Mouse (Mus musculus): ENCODE data around the gene Kcnd3.

Kcnd3 gene

DNA sequence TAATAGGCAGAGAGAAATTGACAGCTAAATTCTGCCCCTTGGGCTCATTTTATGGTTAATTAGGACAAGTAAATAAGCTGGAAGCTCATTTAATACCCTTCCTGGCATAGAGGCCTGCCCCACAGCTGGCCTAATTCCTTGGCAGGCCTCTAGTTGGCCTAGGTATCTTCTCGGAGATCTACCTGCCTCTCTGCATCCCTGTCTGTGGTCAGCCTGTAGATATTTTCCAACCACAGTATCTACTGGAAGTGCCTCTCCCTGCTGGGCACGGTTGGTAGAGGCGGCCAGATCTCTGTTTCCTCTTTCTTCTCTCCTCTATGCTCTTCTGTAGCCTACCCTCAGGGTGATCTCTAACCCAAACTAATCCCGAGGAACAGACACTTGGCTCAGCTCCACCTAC is 267.8 kb downstream of the Kcnd3 start:
- DNase-seq (ENCODE audit: low spot score in 2 of 2) = no peak

DNA sequence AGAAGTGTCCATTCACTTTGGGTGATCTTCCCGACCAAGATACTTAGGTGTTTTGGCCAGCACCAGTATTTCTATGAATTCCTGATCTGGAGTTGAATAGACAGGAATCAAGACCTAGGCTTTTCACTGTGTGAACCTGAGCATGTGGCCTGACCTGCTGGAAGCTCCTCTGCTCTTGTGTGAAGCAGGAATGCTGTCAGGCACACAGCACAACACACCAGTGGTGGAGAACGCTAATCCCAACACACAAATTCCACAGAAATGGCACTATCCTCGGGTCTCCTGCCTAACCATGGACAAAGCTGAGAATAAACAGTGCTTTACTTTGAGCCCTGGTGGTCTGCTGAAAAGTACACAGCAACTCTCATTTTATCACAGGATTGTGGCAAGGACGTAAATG is 268.4 kb downstream of the Kcnd3 start:
- no peak for DNase-seq (ENCODE audit: low spot score in 2 of 2)

DNA sequence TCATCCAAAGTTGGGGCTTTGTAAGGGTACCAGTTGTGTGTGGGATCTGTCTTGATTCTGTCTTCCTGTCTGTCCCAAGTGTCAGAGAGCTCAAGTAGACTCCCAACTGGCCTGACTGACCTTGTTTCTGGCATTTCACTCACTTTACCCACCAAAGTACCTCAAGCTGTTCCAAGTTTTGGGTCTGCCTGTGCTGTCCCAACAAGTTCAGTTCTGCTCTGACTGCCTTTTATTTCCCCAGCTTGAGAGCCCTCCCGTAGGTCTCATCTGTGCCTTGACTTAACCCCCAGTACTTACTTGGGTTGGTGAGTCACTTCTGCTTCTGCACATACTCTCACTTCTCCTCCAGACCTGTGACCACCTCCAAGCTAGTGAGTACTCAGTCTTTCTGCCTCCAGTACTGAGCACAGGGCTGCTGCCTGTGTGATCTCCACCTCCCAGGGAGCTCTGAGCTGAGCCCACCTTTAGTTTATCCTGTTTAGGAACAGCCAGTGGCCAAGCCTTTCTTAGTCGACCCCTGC is 269.6 kb downstream of the Kcnd3 start:
- no peak for DNase-seq (ENCODE audit: low spot score in 2 of 2)

DNA sequence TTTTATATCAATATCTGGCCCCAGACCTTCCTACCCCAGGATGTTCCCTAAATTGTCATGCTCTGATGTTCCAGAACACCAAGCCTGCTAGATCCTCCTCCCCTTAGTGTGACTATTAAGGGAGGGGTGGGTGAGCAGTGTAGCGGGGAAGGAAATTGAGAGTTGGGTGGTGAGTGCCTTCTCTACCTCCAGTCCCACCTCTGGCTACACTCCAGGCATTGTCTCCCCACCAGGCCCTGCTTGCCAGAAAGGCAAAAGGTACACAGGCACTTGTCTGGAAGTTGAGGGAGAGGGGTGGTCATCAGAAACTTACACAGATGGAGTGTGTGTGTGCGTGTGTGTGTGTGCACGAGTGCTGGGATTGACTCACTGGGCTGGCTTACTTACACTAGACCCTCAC is 270.4 kb downstream of the Kcnd3 start:
- no peak for DNase-seq (ENCODE audit: low spot score in 2 of 2)
